Mouse (Mus musculus): Measurements from ENCODE around the gene Iqch.
"Not testable (repeated sequence)": the region's sequence is repeated elsewhere in the genome, so short reads cannot be mapped to it uniquely, and the experiment has no call there.

DNA sequence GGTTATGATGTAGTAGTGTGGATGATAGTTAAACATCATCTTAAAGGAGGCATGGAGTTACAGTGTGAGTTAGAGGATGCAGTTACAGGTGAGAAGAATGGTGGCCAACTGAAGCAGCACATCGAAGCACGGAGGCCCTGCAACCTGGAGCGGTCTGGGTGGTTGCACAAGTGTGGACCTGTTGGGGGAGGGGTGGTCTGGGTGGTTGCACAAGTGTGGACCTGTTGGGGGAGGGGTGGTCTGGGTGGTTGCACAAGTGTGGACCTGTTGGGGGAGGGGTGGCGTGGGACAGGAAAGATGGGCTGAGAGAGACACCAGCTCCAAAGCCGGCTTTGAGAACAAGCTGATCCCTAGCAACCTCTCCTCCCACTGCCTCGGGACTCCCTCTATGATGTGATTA lies 51.6 kb downstream of the Iqch start:
- TF ChIP-seq CTCF (conservative IDR thresholded peaks at IDR 0.05; ENCODE audit: insufficient read depth, insufficient read length, low read depth, low read length); POLR2A (IDR thresholded peaks at IDR 0.05; ENCODE audit: low read depth, low read length): not testable (repeated sequence)

Data from kidney, adult 2 months (tissue).